Mouse (Mus musculus) forebrain, postnatal 0 days (tissue): ENCODE results near the gene Oas1f. TPM values are rescaled to one million over a fixed set of nuclear protein-coding genes. Genes with fewer than 3 reads are reported as not detected.

ENCODE experiments used
- ATAC-seq: fragments of 200-750 bp; cut with Nextera tagmentation; 2 replicates; pipeline ENCODE4 v1.8.0; 2017; ENCODE audit warnings: mild to moderate bottlenecking, moderate library complexity
- DNase-seq: peaks from one replicate; pipeline ENCODE4 v3.0.0-alpha.2; 2015
- H3K27ac ChIP-seq: fragments of 300-500 bp; sonication (generic); 2 replicates; pipeline ENCODE4 v1.5.1; 2014; ENCODE audit warnings: low read depth, mild to moderate bottlenecking, antibody characterized with exemption, low read length, moderate library complexity, mixed read lengths
- H3K27me3 ChIP-seq: fragments of 300-500 bp; sonication (generic); 2 replicates; pipeline ENCODE4 v1.6.1; 2014; ENCODE audit warnings: mild to moderate bottlenecking, low read length, mixed read lengths; ENCODE audit not compliant: insufficient read depth
- H3K36me3 ChIP-seq: fragments of 300-500 bp; sonication (generic); 2 replicates; pipeline ENCODE4 v1.6.1; 2014; ENCODE audit warnings: mild to moderate bottlenecking, moderate library complexity; ENCODE audit not compliant: insufficient read depth
- H3K4me1 ChIP-seq: fragments of 300-500 bp; sonication (generic); 2 replicates; pipeline ENCODE4 v1.6.1; 2014; ENCODE audit warnings: antibody characterized with exemption; ENCODE audit not compliant: insufficient read depth
- H3K4me2 ChIP-seq: fragments of 300-500 bp; sonication (generic); 2 replicates; pipeline ENCODE4 v1.6.1; 2014; ENCODE audit warnings: low read depth, mild to moderate bottlenecking, moderate library complexity
- H3K4me3 ChIP-seq: fragments of 300-500 bp; sonication (generic); 2 replicates; pipeline ENCODE4 v1.5.1; 2014; ENCODE audit warnings: low read depth, low read length, mixed read lengths
- H3K9ac ChIP-seq: fragments of 300-500 bp; sonication (generic); 2 replicates; pipeline ENCODE4 v1.6.1; 2014; ENCODE audit warnings: mild to moderate bottlenecking
- H3K9me3 ChIP-seq: fragments of 300-500 bp; sonication (generic); 2 replicates; pipeline ENCODE4 v1.6.1; 2016; ENCODE audit warnings: low read length
- CTCF ChIP-seq: sonication (generic); IDR thresholded peaks from 2 replicates; pipeline ENCODE4 v1.5.1; 2016; ENCODE audit warnings: antibody characterized with exemption, control low read depth, low read depth
- WGBS: fragments of 180-500 bp; shearing (Covaris S2); extraction: QIAGEN DNeasy Blood & Tissue Kit; methylation state at CpG from one replicate; pipeline ENCODE4 v1.1.7; 2014; 5-methylcytosine and 5-hydroxymethylcytosine counted together
- polyA plus RNA-seq: library from polyadenylated mRNA; unstranded; fragments of >200 nt; fragmentation: Nextera tagmentation; extraction: Ambion mirVana; gene quantifications from 2 replicates; pipeline ENCODE4 v1.2.1, GENCODE M21; 2015
- total RNA-seq: library from RNA; depleted of rRNA; stranded (reverse); fragments of >200 nt; gene quantifications from 2 replicates; pipeline ENCODE4 v1.2.3, GENCODE M21; 2014

Oas1f gene
- total and polyA plus RNA-seq, 2 experiments from 2014 or later, result not detected

- no peaks in the 10 kb centered on the region for H3K27me3 ChIP-seq
- H3K36me3 ChIP-seq, result no peaks in the 10 kb centered on the region
- ATAC-seq, result no peak
- H3K4me2 ChIP-seq, result peak overlapping the region; percentile 48
- no peaks in the 10 kb centered on the region for H3K9me3 ChIP-seq
- no peak for TF ChIP-seq CTCF
- H3K27ac ChIP-seq, result no peak overlapping the region
- H3K9ac ChIP-seq, result no peak overlapping the region
- DNase-seq, result no peak
- H3K4me1 ChIP-seq, result peaks cover 4% of the 10 kb centered on the region; the same call in 1 of the 2 replicates
- 85% methylated on average over 6 of the region's 6 CpGs for WGBS
- H3K4me3 ChIP-seq, result peak overlapping the region; percentile 27; the same call in 1 of the 2 replicates
Measured at GRCm38 (mm10) chr5:120813023-120813422, 34.1 kb upstream of the Oas1f start.

GRCm38 (mm10) chr5:120815949-120816348 lies 31.2 kb upstream of the Oas1f start:
- 67% methylated on average over 3 of the region's 3 CpGs for WGBS
- H3K4me3 ChIP-seq, result no peak overlapping the region
- TF ChIP-seq CTCF, result peak; percentile 46
- H3K4me2 ChIP-seq, result no peak overlapping the region
- no peak overlapping the region for H3K9ac ChIP-seq
- peaks cover 4% of the 10 kb centered on the region; the same call in 1 of the 2 replicates for H3K4me1 ChIP-seq
- H3K9me3 ChIP-seq, result no peaks in the 10 kb centered on the region
- DNase-seq, result no peak
- no peaks in the 10 kb centered on the region for H3K36me3 ChIP-seq
- H3K27ac ChIP-seq, result no peak overlapping the region
- no peak for ATAC-seq
- H3K27me3 ChIP-seq, result no peaks in the 10 kb centered on the region

GRCm38 (mm10) chr5:120818999-120819398 lies 28.2 kb upstream of the Oas1f start:
- no peak for ATAC-seq
- H3K9ac ChIP-seq, result no peak overlapping the region
- no peaks in the 10 kb centered on the region for H3K27me3 ChIP-seq
- no peak for TF ChIP-seq CTCF
- no peak overlapping the region for H3K4me2 ChIP-seq
- no peak for DNase-seq
- H3K4me1 ChIP-seq, result no peaks in the 10 kb centered on the region
- H3K27ac ChIP-seq, result no peak overlapping the region
- H3K9me3 ChIP-seq, result no peaks in the 10 kb centered on the region
- H3K4me3 ChIP-seq, result no peak overlapping the region
- no peaks in the 10 kb centered on the region for H3K36me3 ChIP-seq

- no peak for ATAC-seq
- DNase-seq, result no peak
- no peaks in the 10 kb centered on the region for H3K27me3 ChIP-seq
- H3K4me1 ChIP-seq, result no peaks in the 10 kb centered on the region
- TF ChIP-seq CTCF, result no peak
- H3K4me2 ChIP-seq, result no peak overlapping the region
- no peak overlapping the region for H3K27ac ChIP-seq
- no peaks in the 10 kb centered on the region for H3K9me3 ChIP-seq
- no peaks in the 10 kb centered on the region for H3K36me3 ChIP-seq
- no peak overlapping the region for H3K4me3 ChIP-seq
- 85% methylated on average over 4 of the region's 4 CpGs for WGBS
- no peak overlapping the region for H3K9ac ChIP-seq
Measured at GRCm38 (mm10) chr5:120831031-120831430, 16.1 kb upstream of the Oas1f start.

- no peaks in the 10 kb centered on the region for H3K27me3 ChIP-seq
- DNase-seq (peak; percentile 10), ATAC-seq (no peak)
- H3K9me3 ChIP-seq, result no peaks in the 10 kb centered on the region
- 8% methylated on average over 17 of the region's 17 CpGs for WGBS
- no peaks in the 10 kb centered on the region for H3K36me3 ChIP-seq
- H3K4me2 ChIP-seq, result no peak overlapping the region
- no peak for TF ChIP-seq CTCF
- H3K27ac ChIP-seq, result no peak overlapping the region
- H3K4me3 ChIP-seq, result no peak overlapping the region
- H3K9ac ChIP-seq, result no peak overlapping the region
- no peaks in the 10 kb centered on the region for H3K4me1 ChIP-seq
Measured at GRCm38 (mm10) chr5:120833335-120834280, 13.6 kb upstream of the Oas1f start.

GRCm38 (mm10) chr5:120836731-120837585 lies 10.2 kb upstream of the Oas1f start:
- ATAC-seq (no peak), DNase-seq (peak; percentile 57)
- Histone ChIP-seq H3K27me3 (no peaks in the 10 kb centered on the region), H3K9me3 (no peaks in the 10 kb centered on the region), H3K4me3 (no peak overlapping the region), H3K36me3 (no peaks in the 10 kb centered on the region), H3K9ac (no peak overlapping the region), H3K4me2 (no peak overlapping the region), H3K4me1 (no peaks in the 10 kb centered on the region), H3K27ac (no peak overlapping the region)
- WGBS, result 7% methylated on average over 8 of the region's 8 CpGs
- TF ChIP-seq CTCF, result peak; percentile 77
